Mouse (Mus musculus): Measurements from ENCODE around the gene Ccr8.

The Ccr8 gene

GRCm38 (mm10) chr9:120091696-120092238 lies at the start of gene Ccr8:
TSS of gene Ccr8 (plus strand) at chr9:120092114.
- no peak for DNase-seq (ENCODE audit: low spot score)

- DNase-seq (ENCODE audit: low spot score) = no peak
Observed at GRCm38 (mm10) chr9:120043115-120043514, 48.8 kb upstream of the Ccr8 start.

GRCm38 (mm10) chr9:120048495-120048894 lies 43.4 kb upstream of the Ccr8 start:
- no peak for DNase-seq (ENCODE audit: low spot score)

GRCm38 (mm10) chr9:120049407-120049806 lies 42.5 kb upstream of the Ccr8 start:
- DNase-seq (ENCODE audit: low spot score) = no peak

- DNase-seq (ENCODE audit: low spot score) = no peak
Observed at GRCm38 (mm10) chr9:120054545-120055277, 37.2 kb upstream of the Ccr8 start.

GRCm38 (mm10) chr9:120056201-120056600 lies 35.7 kb upstream of the Ccr8 start:
- DNase-seq (ENCODE audit: low spot score) = no peak

- no peak for DNase-seq (ENCODE audit: low spot score)
Observed at GRCm38 (mm10) chr9:120058730-120059129, 33.2 kb upstream of the Ccr8 start.

- DNase-seq (ENCODE audit: low spot score) = no peak
Observed at GRCm38 (mm10) chr9:120064317-120064716, 27.6 kb upstream of the Ccr8 start.

- no peak for DNase-seq (ENCODE audit: low spot score)
Observed at GRCm38 (mm10) chr9:120067609-120068008, 24.3 kb upstream of the Ccr8 start.

- no peak for DNase-seq (ENCODE audit: low spot score)
Observed at GRCm38 (mm10) chr9:120068047-120068446, 23.9 kb upstream of the Ccr8 start.

- DNase-seq (ENCODE audit: low spot score) = no peak
Observed at GRCm38 (mm10) chr9:120069779-120070178, 22.1 kb upstream of the Ccr8 start, which contains the start of gene Cx3cr1. TSS of gene Cx3cr1 (minus strand) at chr9:120069879.

- no peak for DNase-seq (ENCODE audit: low spot score)
Observed at GRCm38 (mm10) chr9:120071251-120071650, 20.7 kb upstream of the Ccr8 start.

- peak; percentile 77 for DNase-seq (ENCODE audit: low spot score)
Observed at GRCm38 (mm10) chr9:120073169-120073568, 18.7 kb upstream of the Ccr8 start.

GRCm38 (mm10) chr9:120074516-120074915 lies 17.4 kb upstream of the Ccr8 start:
- DNase-seq (ENCODE audit: low spot score) = no peak

- DNase-seq (ENCODE audit: low spot score) = no peak
Observed at GRCm38 (mm10) chr9:120078241-120078640, 13.7 kb upstream of the Ccr8 start.

GRCm38 (mm10) chr9:120079901-120080300 lies 12.0 kb upstream of the Ccr8 start:
- DNase-seq (ENCODE audit: low spot score) = no peak

- DNase-seq (ENCODE audit: low spot score) = no peak
Observed at GRCm38 (mm10) chr9:120080546-120081108, 11.3 kb upstream of the Ccr8 start.

GRCm38 (mm10) chr9:120081247-120081646 lies 10.7 kb upstream of the Ccr8 start:
- no peak for DNase-seq (ENCODE audit: low spot score)

- DNase-seq (ENCODE audit: low spot score) = no peak
Observed at GRCm38 (mm10) chr9:120081967-120082366, 9.9 kb upstream of the Ccr8 start.

- no peak for DNase-seq (ENCODE audit: low spot score)
Observed at GRCm38 (mm10) chr9:120082691-120083090, 9.2 kb upstream of the Ccr8 start.

- DNase-seq (ENCODE audit: low spot score) = no peak
Observed at GRCm38 (mm10) chr9:120083158-120083894, 8.6 kb upstream of the Ccr8 start.

- no peak for DNase-seq (ENCODE audit: low spot score)
Observed at GRCm38 (mm10) chr9:120084406-120084805, 7.5 kb upstream of the Ccr8 start.

- DNase-seq (ENCODE audit: low spot score) = no peak
Observed at GRCm38 (mm10) chr9:120089125-120089524, 2.8 kb upstream of the Ccr8 start.
